Mouse (Mus musculus): ENCODE results near the gene Cenpx.
"Not testable (repeated sequence)": the region's sequence is repeated elsewhere in the genome, so short reads cannot be mapped to it uniquely, and the experiment has no call there.

The Cenpx gene

GRCm38 (mm10) chr11:120713580-120714518, at the start of gene Cenpx, which contains the start of gene Lrrc45:
Cenpx (minus strand) TSS chr11:120713738.
Lrrc45 (plus strand) TSS chr11:120713925.
- DNase-seq (ENCODE audit: low read depth, low spot score): peak; percentile 97

- not testable (repeated sequence) for DNase-seq (ENCODE audit: low read depth, low spot score)
Measured at GRCm38 (mm10) chr11:120762672-120763041, 49.1 kb upstream of the Cenpx start, which contains the start of gene Hmga1b. Hmga1b (plus strand) TSS chr11:120762794.

- DNase-seq (ENCODE audit: low read depth, low spot score): no peak
Measured at GRCm38 (mm10) chr11:120761811-120762671, 48.5 kb upstream of the Cenpx start.

GRCm38 (mm10) chr11:120760236-120760635, 46.7 kb upstream of the Cenpx start:
- no peak for DNase-seq (ENCODE audit: low read depth, low spot score)

- DNase-seq (ENCODE audit: low read depth, low spot score): no peak
Measured at GRCm38 (mm10) chr11:120751606-120752005, 38.1 kb upstream of the Cenpx start.

- DNase-seq (ENCODE audit: low read depth, low spot score): no peak
Measured at GRCm38 (mm10) chr11:120749430-120749829, 35.9 kb upstream of the Cenpx start.

- DNase-seq (ENCODE audit: low read depth, low spot score): no peak
Measured at GRCm38 (mm10) chr11:120747974-120748373, 34.4 kb upstream of the Cenpx start.

GRCm38 (mm10) chr11:120744121-120744701, 30.7 kb upstream of the Cenpx start:
- DNase-seq (ENCODE audit: low read depth, low spot score): no peak

- DNase-seq (ENCODE audit: low read depth, low spot score): no peak
Measured at GRCm38 (mm10) chr11:120740981-120741380, 27.4 kb upstream of the Cenpx start.

GRCm38 (mm10) chr11:120736424-120736823, 22.9 kb upstream of the Cenpx start:
- no peak for DNase-seq (ENCODE audit: low read depth, low spot score)

- no peak for DNase-seq (ENCODE audit: low read depth, low spot score)
Measured at GRCm38 (mm10) chr11:120733521-120733920, 20.0 kb upstream of the Cenpx start.

- DNase-seq (ENCODE audit: low read depth, low spot score): peak; percentile 63
Measured at GRCm38 (mm10) chr11:120731858-120732680, 18.5 kb upstream of the Cenpx start, which contains the start of gene Cbr2. Cbr2 (minus strand) TSS chr11:120732114.

- DNase-seq (ENCODE audit: low read depth, low spot score): no peak
Measured at GRCm38 (mm10) chr11:120731395-120731794, 17.9 kb upstream of the Cenpx start.

- no peak for DNase-seq (ENCODE audit: low read depth, low spot score)
Measured at GRCm38 (mm10) chr11:120730331-120730870, 16.9 kb upstream of the Cenpx start.

GRCm38 (mm10) chr11:120729432-120730050, 16.0 kb upstream of the Cenpx start:
- not testable (repeated sequence) for DNase-seq (ENCODE audit: low read depth, low spot score)

GRCm38 (mm10) chr11:120728530-120729240, 15.1 kb upstream of the Cenpx start:
- no peak for DNase-seq (ENCODE audit: low read depth, low spot score)

- no peak for DNase-seq (ENCODE audit: low read depth, low spot score)
Measured at GRCm38 (mm10) chr11:120727564-120727963, 14.0 kb upstream of the Cenpx start.

- peak; percentile 95 for DNase-seq (ENCODE audit: low read depth, low spot score)
Measured at GRCm38 (mm10) chr11:120727169-120727527, 13.6 kb upstream of the Cenpx start, which contains the start of gene Dcxr. Dcxr (minus strand) TSS chr11:120727281.
